Mouse (Mus musculus): ENCODE results near the gene Sardh.

DNA sequence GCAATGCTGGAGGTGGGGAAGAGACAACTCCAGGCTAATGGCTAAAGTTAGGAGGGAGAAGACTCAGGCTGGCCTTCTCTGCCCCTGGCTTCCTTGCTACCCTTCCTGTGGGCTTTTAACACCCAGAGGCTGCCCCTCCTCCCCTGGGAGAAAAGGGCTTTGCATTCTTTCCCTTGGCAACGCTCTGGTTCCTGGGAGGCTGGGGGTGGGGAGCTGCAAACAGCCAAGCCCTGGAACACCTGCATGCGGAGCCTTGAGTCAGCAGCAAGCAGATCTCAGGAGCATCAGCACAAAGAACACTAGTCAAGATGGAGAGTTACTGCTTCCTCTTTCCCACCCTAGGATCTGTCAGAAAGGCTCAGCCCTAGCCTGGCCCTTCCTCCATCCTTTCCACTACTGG is 98.7 kb downstream of the Sardh start:
- TF ChIP-seq CTCF (conservative IDR thresholded peaks at IDR 0.05; ENCODE audit: low read length): no peak
- TF ChIP-seq POU5F1 (IDR thresholded peaks at IDR 0.05; ENCODE audit: borderline replicate concordance, low read length): no peak
- no peak for TF ChIP-seq NANOG (IDR thresholded peaks at IDR 0.05; ENCODE audit: borderline replicate concordance, low read length)

Data from E14TG2a.4 (cell line).